Mouse (Mus musculus) kidney, adult 2 months (tissue): ENCODE measurements at regions not wholly inside any gene's neighbourhood (a gene's known extent, or its start where the extent isn't known, plus 50 kb on each side); places are given as distances from the start of the nearest gene placed in this dataset.

Experiments used
- DNase-seq: peaks from one replicate; pipeline ENCODE4 v3.0.0; 2021
- H3K27ac ChIP-seq: fragments of 200-500 bp; 2 replicates; pipeline ENCODE4 v1.5.1; 2012; ENCODE audit warnings: low read depth, low read length, control low read depth, inconsistent platforms; ENCODE audit not compliant: insufficient read depth
- H3K27me3 ChIP-seq: fragments of 200-500 bp; replicated peaks from 2 replicates; pipeline ENCODE4 v1.6.1; 2012; ENCODE audit warnings: mild to moderate bottlenecking, moderate library complexity, low read length, inconsistent platforms; ENCODE audit not compliant: control insufficient read depth, insufficient read depth
- H3K36me3 ChIP-seq: fragments of 200-500 bp; 2 replicates; pipeline ENCODE4 v1.6.1; 2012; ENCODE audit warnings: mild to moderate bottlenecking, moderate library complexity, low read length, inconsistent platforms; ENCODE audit not compliant: control insufficient read depth, insufficient read depth
- H3K4me1 ChIP-seq: fragments of 200-500 bp; 2 replicates; pipeline ENCODE4 v1.6.1; 2011; ENCODE audit warnings: low read length; ENCODE audit not compliant: control insufficient read depth, insufficient read depth
- H3K4me3 ChIP-seq: fragments of 200-500 bp; 2 replicates; pipeline ENCODE4 v1.5.1; 2011; ENCODE audit warnings: mild to moderate bottlenecking, low read depth, low read length, control low read depth; ENCODE audit not compliant: insufficient read depth
- CTCF ChIP-seq: fragments of 200-500 bp; conservative IDR thresholded peaks from 2 replicates; pipeline ENCODE4 v1.5.1; 2011; ENCODE audit warnings: low read depth, mild to moderate bottlenecking, control low read depth, low read length, moderate library complexity, mixed read lengths; ENCODE audit not compliant: insufficient read depth, insufficient read length
- POLR2A ChIP-seq: fragments of 200-500 bp; IDR thresholded peaks from one replicate; pipeline ENCODE4 v1.6.1; 2011; ENCODE audit warnings: low read depth, low read length, control low read depth
- WGBS: fragments of 180-500 bp; shearing (Covaris S2); methylation state at CpG from one replicate; pipeline ENCODE4 v1.1.7; 2018; 5-methylcytosine and 5-hydroxymethylcytosine counted together

- no peak overlapping the region for H3K4me3 ChIP-seq
- DNase-seq = no peak
- WGBS = 58% methylated on average over 3 of the region's 3 CpGs
These were observed 718.9 kb upstream of the Isx start for GRCm38 (mm10) chr8:74153914-74154540.

GRCm38 (mm10) chr8:74169561-74169960 lies 703.4 kb upstream of the Isx start:
- TF ChIP-seq POLR2A = no peak
- TF ChIP-seq CTCF = no peak
- Histone ChIP-seq H3K4me3 (no peak overlapping the region), H3K27me3 (no peaks in the 10 kb centered on the region), H3K4me1 (no peaks in the 10 kb centered on the region), H3K36me3 (no peaks in the 10 kb centered on the region), H3K27ac (no peak overlapping the region)
- WGBS = 8% methylated on average over 2 of the region's 2 CpGs
- peak; percentile 76 for DNase-seq

More at GRCm38 (mm10) chr8:74153914-74154540, 718.9 kb upstream of the Isx start:
- no peaks in the 10 kb centered on the region for H3K36me3 ChIP-seq
- no peaks in the 10 kb centered on the region for H3K4me1 ChIP-seq
- no peak for TF ChIP-seq CTCF
- TF ChIP-seq POLR2A = no peak
- H3K27me3 ChIP-seq = no peaks in the 10 kb centered on the region
- no peak overlapping the region for H3K27ac ChIP-seq

DNA sequence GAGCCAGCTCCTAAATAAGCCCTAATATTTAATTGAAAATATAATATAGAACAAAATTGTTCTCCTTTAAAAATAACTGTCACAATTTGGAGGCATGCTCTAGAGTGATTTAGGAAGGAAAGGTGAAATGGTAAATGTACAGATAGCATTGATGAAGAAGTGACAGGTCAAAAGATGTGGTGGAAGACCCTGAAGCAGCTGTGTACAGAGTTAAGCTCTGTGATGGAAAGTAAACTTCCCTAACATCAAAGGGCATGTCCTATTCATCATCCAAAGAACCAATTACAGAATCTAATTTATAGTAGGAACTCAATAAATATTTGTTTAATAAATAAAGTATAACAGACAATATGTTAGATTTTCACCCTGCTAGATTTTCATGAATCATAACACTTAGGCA lies 702.3 kb upstream of the Isx start:
- H3K27me3 ChIP-seq = no peaks in the 10 kb centered on the region
- H3K4me1 ChIP-seq = no peaks in the 10 kb centered on the region
- TF ChIP-seq CTCF (no peak), POLR2A (no peak)
- no peak overlapping the region for H3K27ac ChIP-seq
- DNase-seq = no peak
- no peak overlapping the region for H3K4me3 ChIP-seq
- H3K36me3 ChIP-seq = no peaks in the 10 kb centered on the region

DNA sequence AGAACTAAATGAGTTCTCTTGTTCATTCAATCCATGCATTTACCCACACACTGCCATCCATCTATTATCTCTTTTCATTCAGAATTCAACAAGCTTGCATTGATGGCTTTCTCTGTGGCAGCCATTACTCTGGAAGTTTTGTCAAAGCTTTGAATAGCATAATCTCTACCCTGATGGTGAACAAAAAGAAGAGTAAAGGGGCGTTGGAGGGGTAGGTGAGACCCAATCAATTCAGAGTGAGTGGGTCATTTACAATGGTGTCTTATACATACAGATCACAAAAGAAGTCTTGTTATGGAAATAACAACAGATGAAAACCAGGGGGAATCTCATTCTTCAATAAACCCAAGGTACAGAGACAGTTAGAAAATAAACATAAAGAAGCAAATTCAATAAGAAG lies 701.9 kb upstream of the Isx start:
- no peak overlapping the region for H3K27ac ChIP-seq
- no peaks in the 10 kb centered on the region for H3K27me3 ChIP-seq
- no peaks in the 10 kb centered on the region for H3K36me3 ChIP-seq
- 78% methylated on average over 1 of the region's 1 CpGs for WGBS
- no peak for DNase-seq
- H3K4me1 ChIP-seq = no peaks in the 10 kb centered on the region
- no peak overlapping the region for H3K4me3 ChIP-seq
- TF ChIP-seq CTCF (no peak), POLR2A (no peak)

DNA sequence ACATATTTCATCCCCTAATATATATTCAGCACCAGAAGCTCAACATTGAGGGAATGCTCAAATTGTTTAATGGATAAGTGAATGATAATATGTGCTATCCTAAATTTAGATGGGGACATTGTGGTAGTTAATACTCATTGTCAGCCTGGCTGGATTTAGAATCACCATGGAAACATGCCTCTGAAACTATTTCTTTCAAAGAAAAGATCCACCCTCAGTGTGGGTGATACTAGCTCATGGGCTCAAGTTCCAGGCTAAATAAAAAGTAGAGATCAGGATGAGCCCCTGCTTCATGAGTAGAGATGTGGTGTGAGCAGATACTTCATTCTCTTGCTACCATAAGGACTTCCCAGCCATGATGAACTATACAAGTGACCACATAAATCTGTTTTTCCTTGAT lies 668.4 kb upstream of the Isx start:
- Histone ChIP-seq H3K4me1 (no peaks in the 10 kb centered on the region), H3K4me3 (no peak overlapping the region), H3K27me3 (no peaks in the 10 kb centered on the region), H3K36me3 (no peaks in the 10 kb centered on the region), H3K27ac (no peak overlapping the region)
- DNase-seq = no peak
- TF ChIP-seq CTCF (no peak), POLR2A (no peak)

DNA sequence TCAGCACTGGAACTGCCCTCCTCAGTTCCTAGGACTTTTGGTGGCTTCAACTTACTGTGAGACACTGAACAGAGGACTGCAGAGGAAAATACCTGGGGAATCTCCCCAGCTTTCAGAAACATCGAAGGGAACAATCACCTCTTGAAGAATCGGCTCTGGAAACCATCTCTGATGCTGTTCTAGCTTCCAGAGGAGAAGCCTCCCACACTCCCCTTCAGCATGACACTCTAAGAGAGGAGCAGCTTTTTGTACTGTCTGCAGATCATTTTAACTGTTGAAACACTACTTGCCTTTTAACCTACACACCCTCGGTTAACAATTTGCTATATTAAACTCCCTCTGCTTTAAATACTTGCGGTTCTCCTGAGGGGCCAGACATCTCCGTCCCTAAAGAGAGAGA lies 664.7 kb upstream of the Isx start:
- Histone ChIP-seq H3K27ac (no peak overlapping the region), H3K36me3 (no peaks in the 10 kb centered on the region), H3K4me3 (no peak overlapping the region), H3K4me1 (no peaks in the 10 kb centered on the region), H3K27me3 (no peaks in the 10 kb centered on the region)
- no peak for TF ChIP-seq CTCF
- TF ChIP-seq POLR2A = no peak
- 65% methylated on average over 5 of the region's 5 CpGs for WGBS
- no peak for DNase-seq

DNA sequence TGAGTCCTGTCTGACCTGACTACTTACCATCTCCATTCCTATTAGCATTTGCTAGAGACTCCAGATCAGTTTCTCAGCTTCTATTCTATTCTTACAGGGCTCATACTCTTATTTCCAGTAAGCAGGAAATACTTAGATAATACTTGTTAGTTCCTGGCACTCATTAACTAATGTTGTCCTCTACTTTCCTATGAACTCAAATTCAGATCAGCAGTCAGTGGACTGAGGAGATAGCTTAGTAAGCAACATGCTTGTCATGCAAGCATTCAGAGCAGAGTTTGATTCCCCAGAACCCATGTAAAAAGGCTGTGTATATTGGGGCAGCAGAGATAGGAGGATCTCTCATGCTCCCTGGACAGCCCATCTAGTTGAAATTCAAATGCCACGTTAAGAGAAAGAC lies 656.2 kb upstream of the Isx start:
- DNase-seq = peak; percentile 66
- Histone ChIP-seq H3K27me3 (no peaks in the 10 kb centered on the region), H3K4me3 (no peak overlapping the region), H3K36me3 (no peaks in the 10 kb centered on the region), H3K4me1 (no peaks in the 10 kb centered on the region), H3K27ac (0 out of 2 replicates have a peak overlapping the region, but pooled peaks have one; percentile 31)
- TF ChIP-seq POLR2A (no peak), CTCF (no peak)
- 39% methylated on average over 1 of the region's 1 CpGs for WGBS
